Mouse (Mus musculus): ENCODE results near the gene Proser2. TPM values are rescaled to one million over a fixed set of nuclear protein-coding genes. Genes with fewer than 3 reads are reported as not detected.

The Proser2 gene
- polyA plus RNA-seq, 1 experiment from 2014 or later = 4.5 TPM

DNA sequence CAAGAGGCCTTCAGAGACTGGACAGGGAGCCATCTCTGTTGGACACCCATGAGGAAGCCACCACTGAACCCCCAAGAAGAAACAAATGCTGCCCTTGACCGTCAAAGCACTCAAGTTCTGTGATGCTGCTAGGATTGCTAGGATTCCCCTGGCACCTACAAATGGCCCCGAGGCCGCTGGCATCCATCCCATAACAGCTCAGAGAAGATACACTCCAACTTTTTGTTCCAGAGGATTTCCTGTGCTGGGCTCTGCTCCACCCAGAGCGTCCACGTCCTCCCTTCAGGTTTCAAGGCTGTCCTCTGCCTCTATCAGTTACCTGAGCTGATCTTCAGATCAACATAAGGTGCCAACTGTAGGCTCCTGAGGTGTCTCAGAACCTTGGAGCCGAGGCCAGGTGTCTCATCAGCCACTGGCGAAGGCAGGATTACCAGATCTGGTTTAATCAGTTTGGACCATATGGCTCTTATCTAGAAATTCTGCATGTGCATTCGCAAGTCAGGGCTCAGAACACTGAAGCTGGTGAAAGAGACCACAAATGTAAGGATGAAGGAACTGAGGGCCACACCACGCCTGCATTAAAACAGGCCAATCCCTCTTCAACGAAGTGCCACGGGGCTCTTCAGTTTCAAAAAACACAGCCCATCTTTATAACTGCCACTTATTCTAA lies 1.7 kb downstream of the Proser2 start:
- H3K4me3 ChIP-seq (replicated peaks) = 0 out of 2 replicates have a peak overlapping the region, but pooled peaks have one; percentile 65
- ATAC-seq (ENCODE audit: low read depth) = peak; percentile 60
- peak; percentile 7 for DNase-seq
- no peaks in the 10 kb centered on the region for H3K9me3 ChIP-seq (replicated peaks)
- H3K27me3 ChIP-seq = peaks cover 50% of the 10 kb centered on the region
- WGBS (ENCODE audit: insufficient replicate concordance) = 38% methylated on average over 11 of the region's 11 CpGs
- H3K4me2 ChIP-seq = peak overlapping the region; percentile 79
- H3K36me3 ChIP-seq = no peaks in the 10 kb centered on the region
- no peak overlapping the region for H3K9ac ChIP-seq
- no peak overlapping the region for H3K27ac ChIP-seq
- peaks cover 20% of the 10 kb centered on the region for H3K4me1 ChIP-seq (replicated peaks)

DNA sequence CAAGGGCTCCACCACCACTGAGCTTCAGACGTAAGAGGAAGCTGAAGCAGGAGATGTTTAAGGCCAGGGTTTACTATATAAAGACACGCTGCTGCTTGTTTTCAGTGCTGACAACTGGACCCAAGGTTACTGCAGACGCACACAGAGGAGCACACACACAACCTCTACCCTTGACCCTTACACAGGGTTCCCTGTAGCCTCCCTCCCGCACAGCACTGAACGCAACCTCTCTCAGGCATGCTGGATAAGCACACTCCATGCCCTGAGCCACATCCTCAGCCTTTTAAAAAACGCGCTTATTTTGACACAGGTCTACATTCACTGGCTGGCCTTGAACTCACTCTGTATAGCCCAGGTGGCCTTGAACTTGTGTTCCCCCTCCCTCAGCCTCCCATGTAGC lies 7.0 kb downstream of the Proser2 start:
- Histone ChIP-seq H3K27ac (no peak overlapping the region), H3K4me1 (replicated peaks) (peaks cover under 1% of the 10 kb centered on the region)
- DNase-seq = no peak

DNA sequence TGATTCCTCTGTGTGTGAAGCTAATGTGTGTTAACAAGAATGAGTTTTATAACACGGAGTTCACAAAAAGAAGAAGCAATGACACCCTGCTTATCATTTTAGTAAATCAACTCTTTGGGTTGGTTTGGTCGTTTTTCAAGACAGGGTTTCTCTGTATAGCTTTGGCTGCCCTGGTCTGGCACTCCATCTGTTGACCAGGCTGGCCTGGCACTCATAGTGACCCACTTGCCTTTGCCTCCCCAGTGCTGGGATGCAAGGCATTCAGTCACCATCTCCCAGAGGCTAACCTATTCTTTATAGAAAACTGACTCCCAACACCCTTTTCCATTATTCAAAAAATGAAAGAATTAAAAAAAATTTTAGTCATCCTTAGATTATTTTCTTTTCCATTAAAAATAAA lies 8.9 kb downstream of the Proser2 start:
- Histone ChIP-seq H3K9me3 (replicated peaks) (no peaks in the 10 kb centered on the region), H3K4me1 (replicated peaks) (no peaks in the 10 kb centered on the region; the same call in 1 of the 2 replicates), H3K4me2 (no peak overlapping the region), H3K36me3 (no peaks in the 10 kb centered on the region), H3K4me3 (replicated peaks) (no peak overlapping the region), H3K9ac (no peak overlapping the region), H3K27me3 (0 out of 2 replicates have a peak, but pooled peaks cover 3% of the 10 kb centered on the region), H3K27ac (no peak overlapping the region)
- WGBS (ENCODE audit: insufficient replicate concordance) = 33% methylated on average over 2 of the region's 2 CpGs
- DNase-seq = no peak
- no peak for ATAC-seq (ENCODE audit: low read depth)

More for the DNA sequence above, 7.0 kb downstream of the Proser2 start:
- 66% methylated on average over 7 of the region's 7 CpGs for WGBS (ENCODE audit: insufficient replicate concordance)
- no peaks in the 10 kb centered on the region for H3K9me3 ChIP-seq (replicated peaks)
- peaks cover 10% of the 10 kb centered on the region for H3K27me3 ChIP-seq
- H3K4me3 ChIP-seq (replicated peaks) = no peak overlapping the region
- H3K4me2 ChIP-seq = no peak overlapping the region
- no peaks in the 10 kb centered on the region for H3K36me3 ChIP-seq
- no peak for ATAC-seq (ENCODE audit: low read depth)
- H3K9ac ChIP-seq = no peak overlapping the region

DNA sequence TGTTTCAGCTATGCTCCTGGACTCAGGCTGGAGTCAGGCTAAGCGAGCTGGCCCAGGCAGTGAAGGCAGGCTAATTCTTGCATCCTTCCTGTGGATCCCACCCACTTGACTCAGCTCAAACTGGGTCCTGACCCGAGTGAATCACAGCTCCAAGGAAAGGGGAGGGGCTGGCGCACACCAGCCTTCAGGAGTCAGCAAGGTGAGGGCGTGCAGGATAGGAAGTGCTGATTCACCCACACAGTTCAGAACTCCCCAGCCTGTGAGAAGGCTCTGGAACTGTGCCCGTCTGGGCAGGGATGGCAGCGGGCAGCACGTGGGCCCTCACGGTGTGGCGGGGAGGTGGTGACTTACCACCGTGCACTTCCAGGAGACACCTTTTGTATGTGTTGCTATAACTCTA lies 11.8 kb downstream of the Proser2 start:
- ATAC-seq (ENCODE audit: low read depth) (no peak), DNase-seq (no peak)
- Histone ChIP-seq H3K9me3 (replicated peaks) (no peaks in the 10 kb centered on the region), H3K27me3 (no peaks in the 10 kb centered on the region), H3K27ac (no peak overlapping the region), H3K4me2 (no peak overlapping the region), H3K4me3 (replicated peaks) (no peak overlapping the region), H3K36me3 (no peaks in the 10 kb centered on the region), H3K4me1 (replicated peaks) (no peaks in the 10 kb centered on the region), H3K9ac (no peak overlapping the region)
- 64% methylated on average over 10 of the region's 10 CpGs for WGBS (ENCODE audit: insufficient replicate concordance)

DNA sequence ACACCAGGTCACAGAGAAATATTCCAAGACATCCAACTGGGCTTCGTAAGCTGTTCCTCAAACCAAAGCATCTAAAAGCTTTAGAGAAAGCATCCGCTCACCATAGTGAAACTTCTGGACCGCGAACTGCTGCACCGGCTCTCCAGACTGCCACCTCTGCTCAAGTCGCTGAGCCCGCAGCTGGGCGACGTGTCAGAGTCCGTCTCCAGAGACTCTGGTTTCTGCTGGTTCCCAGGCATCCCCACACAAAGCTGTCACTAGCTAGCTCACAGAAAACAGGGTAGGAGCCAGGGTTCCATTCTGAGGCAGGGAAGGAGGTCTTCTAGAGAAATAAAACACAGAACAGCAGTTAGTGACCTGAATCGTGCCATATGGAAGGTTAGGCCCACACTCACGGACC lies 16.2 kb downstream of the Proser2 start:
- WGBS (ENCODE audit: insufficient replicate concordance) = 87% methylated on average over 12 of the region's 12 CpGs
- Histone ChIP-seq H3K4me3 (replicated peaks) (no peak overlapping the region), H3K4me1 (replicated peaks) (no peaks in the 10 kb centered on the region), H3K9ac (no peak overlapping the region), H3K9me3 (replicated peaks) (no peaks in the 10 kb centered on the region), H3K27me3 (no peaks in the 10 kb centered on the region), H3K4me2 (no peak overlapping the region), H3K27ac (no peak overlapping the region), H3K36me3 (no peaks in the 10 kb centered on the region)
- DNase-seq (no peak), ATAC-seq (ENCODE audit: low read depth) (no peak)

DNA sequence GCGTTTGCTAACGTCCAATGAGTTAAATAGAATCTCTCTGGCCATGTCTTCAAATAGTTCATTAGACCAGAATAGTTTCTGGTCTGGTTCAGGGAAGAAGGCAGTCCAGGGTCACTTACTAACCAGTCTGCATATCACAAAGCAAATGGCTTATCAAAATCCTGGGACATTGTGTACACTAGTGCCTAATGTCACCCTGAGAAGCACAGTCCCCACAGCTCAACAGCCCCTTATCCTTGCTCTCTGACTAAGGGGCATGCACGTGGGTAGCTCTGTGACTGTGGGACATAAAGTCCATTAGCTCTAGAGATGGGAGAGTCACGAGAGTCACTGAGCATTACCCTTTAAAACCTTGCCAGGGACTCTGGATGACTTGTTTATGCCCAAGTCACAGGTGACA lies 17.4 kb downstream of the Proser2 start:
- no peaks in the 10 kb centered on the region for H3K4me1 ChIP-seq (replicated peaks)
- no peak overlapping the region for H3K9ac ChIP-seq
- ATAC-seq (ENCODE audit: low read depth) = no peak
- H3K36me3 ChIP-seq = no peaks in the 10 kb centered on the region
- no peak overlapping the region for H3K4me2 ChIP-seq
- no peaks in the 10 kb centered on the region for H3K27me3 ChIP-seq
- WGBS (ENCODE audit: insufficient replicate concordance) = 55% methylated on average over 4 of the region's 4 CpGs
- no peaks in the 10 kb centered on the region for H3K9me3 ChIP-seq (replicated peaks)
- H3K4me3 ChIP-seq (replicated peaks) = no peak overlapping the region
- no peak for DNase-seq
- no peak overlapping the region for H3K27ac ChIP-seq

DNA sequence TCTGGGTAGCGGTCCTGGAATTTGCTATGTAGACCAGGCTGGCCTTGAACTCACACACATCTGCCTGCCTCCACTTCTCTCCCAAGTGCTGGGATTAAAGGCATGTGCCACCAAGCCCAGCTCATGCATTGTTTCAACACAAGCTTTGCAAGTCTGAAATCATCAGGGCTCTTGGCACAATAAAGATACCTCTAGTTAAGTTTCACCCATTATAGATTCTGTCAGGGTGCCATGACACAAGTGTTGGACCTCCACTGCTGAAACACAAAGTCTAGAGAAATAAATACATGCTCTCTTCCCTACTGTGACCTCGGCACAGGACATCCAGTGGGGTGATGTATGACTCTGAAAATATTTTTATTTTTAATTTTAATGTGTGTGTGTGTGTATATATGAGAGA lies 24.6 kb downstream of the Proser2 start:
- H3K9ac ChIP-seq = no peak overlapping the region
- WGBS (ENCODE audit: insufficient replicate concordance) = 66% methylated on average over 2 of the region's 2 CpGs
- no peak for ATAC-seq (ENCODE audit: low read depth)

DNA sequence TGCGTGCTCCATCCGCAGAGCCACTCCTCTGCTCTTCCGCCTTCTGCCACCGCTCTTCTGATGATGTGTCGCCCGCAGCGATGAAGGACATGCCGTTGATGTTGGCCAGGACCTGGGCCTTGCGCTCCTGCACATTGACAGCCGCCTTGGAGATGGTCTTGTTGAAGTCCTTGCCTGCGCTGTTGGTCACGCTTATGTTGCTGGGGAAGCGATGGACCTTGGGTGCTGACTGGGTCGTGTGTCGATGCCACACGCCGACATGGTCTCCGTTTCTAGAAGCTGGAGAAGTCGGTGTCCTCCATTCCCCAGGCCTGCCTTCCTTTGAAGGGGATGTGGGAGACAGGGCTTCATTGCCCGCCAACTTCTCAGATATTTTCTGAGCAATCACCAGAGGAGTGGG lies 29.3 kb downstream of the Proser2 start:
- Histone ChIP-seq H3K4me2 (peak overlapping the region; percentile 58), H3K36me3 (no peaks in the 10 kb centered on the region), H3K27ac (no peak overlapping the region), H3K9me3 (replicated peaks) (no peaks in the 10 kb centered on the region), H3K4me1 (replicated peaks) (peaks cover 9% of the 10 kb centered on the region; the same call in 1 of the 2 replicates), H3K27me3 (peaks cover 60% of the 10 kb centered on the region), H3K4me3 (replicated peaks) (peak overlapping the region; percentile 26), H3K9ac (no peak overlapping the region)
- DNase-seq (no peak), ATAC-seq (ENCODE audit: low read depth) (no peak)
- WGBS (ENCODE audit: insufficient replicate concordance) = 24% methylated on average over 20 of the region's 20 CpGs

More for the DNA sequence above, 24.6 kb downstream of the Proser2 start:
- no peak for DNase-seq
- no peaks in the 10 kb centered on the region for H3K9me3 ChIP-seq (replicated peaks)
- H3K4me1 ChIP-seq (replicated peaks) = peaks cover 5% of the 10 kb centered on the region; the same call in 1 of the 2 replicates
- peaks cover 23% of the 10 kb centered on the region for H3K27me3 ChIP-seq
- no peak overlapping the region for H3K27ac ChIP-seq
- H3K4me3 ChIP-seq (replicated peaks) = no peak overlapping the region
- no peaks in the 10 kb centered on the region for H3K36me3 ChIP-seq
- no peak overlapping the region for H3K4me2 ChIP-seq

DNA sequence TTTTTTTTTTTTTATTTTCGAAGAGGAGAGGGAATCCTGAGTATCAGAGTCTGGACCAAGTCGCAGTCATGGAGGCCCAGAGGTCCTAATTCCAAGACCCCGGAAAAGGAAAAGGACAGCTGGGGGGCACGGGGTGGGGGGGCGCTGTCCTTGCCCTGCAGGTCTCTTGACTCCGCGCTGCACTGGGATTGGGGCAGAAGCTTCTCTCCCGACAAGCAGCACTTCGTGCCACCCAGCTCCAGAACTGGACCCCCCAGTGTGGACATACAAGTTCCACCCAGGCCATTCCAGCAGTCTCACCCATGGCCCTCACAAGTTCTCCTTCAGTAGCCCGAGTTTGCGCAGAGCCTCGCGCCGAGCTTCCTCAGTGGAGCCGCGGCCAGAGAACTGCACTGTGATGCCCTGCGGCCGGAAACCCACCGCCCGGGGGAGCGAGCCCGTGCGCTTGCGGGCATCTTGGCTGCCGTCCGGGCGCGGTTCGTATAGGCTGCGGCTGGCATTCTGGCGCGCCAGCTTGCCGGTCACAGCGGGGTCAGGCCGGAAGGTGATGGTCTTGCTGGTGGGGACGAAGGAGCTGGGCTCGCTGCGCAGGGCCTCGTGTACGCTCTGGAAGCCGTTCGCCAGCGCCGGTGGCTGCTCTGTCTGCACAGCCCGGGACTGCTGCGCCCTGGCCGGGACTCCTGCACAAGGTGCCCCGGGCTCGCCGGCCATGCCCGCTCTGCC lies 29.8 kb downstream of the Proser2 start:
- Histone ChIP-seq H3K36me3 (no peaks in the 10 kb centered on the region), H3K4me2 (peak overlapping the region; percentile 58), H3K4me1 (replicated peaks) (peaks cover 9% of the 10 kb centered on the region; the same call in 1 of the 2 replicates), H3K9me3 (replicated peaks) (no peaks in the 10 kb centered on the region), H3K9ac (no peak overlapping the region), H3K27me3 (peaks cover 60% of the 10 kb centered on the region), H3K27ac (no peak overlapping the region), H3K4me3 (replicated peaks) (peak overlapping the region; percentile 26)
- 6% methylated on average over 51 of the region's 51 CpGs for WGBS (ENCODE audit: insufficient replicate concordance)
- ATAC-seq (ENCODE audit: low read depth) = no peak
- DNase-seq = no peak

DNA sequence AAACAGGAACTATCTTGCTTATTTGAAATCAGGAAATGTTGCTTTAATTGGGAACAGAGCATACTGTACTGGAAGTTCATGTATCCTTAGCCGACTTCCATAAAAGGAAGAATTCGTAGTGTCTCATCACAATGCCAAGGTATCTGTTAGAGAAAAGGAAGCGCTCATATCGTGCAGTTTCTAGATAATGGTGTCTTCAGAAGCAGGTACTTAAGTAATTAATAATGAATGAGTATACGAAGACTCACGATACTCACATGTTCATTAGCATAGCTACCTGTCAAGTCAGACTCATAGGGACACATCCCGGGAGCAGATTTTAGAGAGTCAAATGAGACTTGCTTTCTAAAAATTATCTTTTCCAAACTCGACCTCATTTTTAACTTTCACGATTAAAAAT lies 30.6 kb downstream of the Proser2 start:
- H3K27ac ChIP-seq = no peak overlapping the region

DNA sequence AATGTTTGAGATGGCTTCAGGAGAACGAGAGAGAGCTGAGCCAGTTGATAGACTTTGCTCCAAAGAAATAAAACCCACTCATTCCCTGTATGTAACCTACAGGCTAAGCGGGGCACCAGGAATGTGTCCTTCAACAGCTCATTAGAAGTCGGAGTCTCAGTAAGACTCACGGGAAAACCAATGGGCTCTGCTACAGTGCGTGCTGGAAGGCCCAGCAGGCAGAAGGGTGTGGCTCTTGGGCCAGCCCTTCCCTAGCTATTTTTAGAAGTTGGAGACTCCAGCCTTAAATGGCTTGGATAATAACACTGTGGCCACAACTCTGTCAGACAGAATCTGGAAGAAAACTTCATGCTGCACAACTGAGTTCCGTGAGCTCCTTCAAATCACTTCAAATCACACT lies 31.1 kb downstream of the Proser2 start:
- H3K9ac ChIP-seq = no peak overlapping the region
- no peaks in the 10 kb centered on the region for H3K36me3 ChIP-seq
- ATAC-seq (ENCODE audit: low read depth) (no peak), DNase-seq (no peak)
- no peaks in the 10 kb centered on the region for H3K9me3 ChIP-seq (replicated peaks)
- H3K27me3 ChIP-seq = peaks cover 60% of the 10 kb centered on the region
- H3K4me3 ChIP-seq (replicated peaks) = no peak overlapping the region
- 32% methylated on average over 6 of the region's 6 CpGs for WGBS (ENCODE audit: insufficient replicate concordance)
- no peak overlapping the region for H3K4me2 ChIP-seq
- H3K27ac ChIP-seq = no peak overlapping the region
- peaks cover 9% of the 10 kb centered on the region; the same call in 1 of the 2 replicates for H3K4me1 ChIP-seq (replicated peaks)

More for the DNA sequence above, 30.6 kb downstream of the Proser2 start:
- Histone ChIP-seq H3K9ac (no peak overlapping the region), H3K4me3 (replicated peaks) (no peak overlapping the region), H3K9me3 (replicated peaks) (no peaks in the 10 kb centered on the region), H3K4me1 (replicated peaks) (peaks cover 9% of the 10 kb centered on the region; the same call in 1 of the 2 replicates), H3K4me2 (no peak overlapping the region), H3K27me3 (peaks cover 60% of the 10 kb centered on the region), H3K36me3 (no peaks in the 10 kb centered on the region)
- DNase-seq (no peak), ATAC-seq (ENCODE audit: low read depth) (no peak)
- WGBS (ENCODE audit: insufficient replicate concordance) = 54% methylated on average over 9 of the region's 9 CpGs
